Mouse (Mus musculus) limb, embryonic 15.5 days (tissue): ENCODE data around the gene Asb18. TPM values are rescaled to one million over a fixed set of nuclear protein-coding genes. Genes with fewer than 3 reads are reported as not detected.

Experiments
- ATAC-seq: fragments of 200-750 bp; cut with Nextera tagmentation; 2 replicates; pipeline ENCODE4 v1.8.0; 2017; ENCODE audit warnings: low read depth, moderate TSS enrichment; ENCODE audit not compliant: insufficient number of reproducible peaks, low FRiP score, low TSS enrichment
- H3K27ac ChIP-seq: fragments of 300-500 bp; sonication (generic); 2 replicates; pipeline ENCODE4 v1.5.1; 2015; ENCODE audit warnings: moderate library complexity, mild to moderate bottlenecking, inconsistent platforms
- H3K27me3 ChIP-seq: fragments of 300-500 bp; sonication (generic); 2 replicates; pipeline ENCODE4 v1.6.1; 2015; ENCODE audit warnings: inconsistent platforms
- H3K36me3 ChIP-seq: fragments of 300-500 bp; sonication (generic); 2 replicates; pipeline ENCODE4 v1.6.1; 2015; ENCODE audit warnings: inconsistent platforms
- H3K4me1 ChIP-seq: fragments of 300-500 bp; sonication (generic); 2 replicates; pipeline ENCODE4 v1.6.1; 2015; ENCODE audit warnings: inconsistent platforms
- H3K4me2 ChIP-seq: fragments of 300-500 bp; sonication (generic); 2 replicates; pipeline ENCODE4 v1.6.1; 2015; ENCODE audit warnings: mild to moderate bottlenecking, inconsistent platforms
- H3K4me3 ChIP-seq: fragments of 300-500 bp; sonication (generic); 2 replicates; pipeline ENCODE4 v1.5.1; 2015; ENCODE audit warnings: mild to moderate bottlenecking, inconsistent platforms
- H3K9ac ChIP-seq: fragments of 300-500 bp; sonication (generic); 2 replicates; pipeline ENCODE4 v1.6.1; 2015; ENCODE audit warnings: inconsistent platforms
- H3K9me3 ChIP-seq: fragments of 300-500 bp; sonication (generic); 2 replicates; pipeline ENCODE4 v1.6.1; 2016; ENCODE audit warnings: inconsistent platforms
- whole genome bisulfite sequencing: fragments of 180-500 bp; shearing (Covaris S2); methylation state at CpG from one replicate; pipeline ENCODE4 v1.1.7; 2015; 5-methylcytosine and 5-hydroxymethylcytosine counted together
- polyA plus RNA-seq: library from polyadenylated mRNA; unstranded; fragments of >200 nt; fragmentation: Nextera tagmentation; extraction: Ambion mirVana; gene quantifications from 2 replicates; pipeline ENCODE4 v1.2.1, GENCODE M21; 2015

Asb18 gene
- polyA plus RNA-seq, 1 experiment from 2014 or later = 0.12 TPM

DNA sequence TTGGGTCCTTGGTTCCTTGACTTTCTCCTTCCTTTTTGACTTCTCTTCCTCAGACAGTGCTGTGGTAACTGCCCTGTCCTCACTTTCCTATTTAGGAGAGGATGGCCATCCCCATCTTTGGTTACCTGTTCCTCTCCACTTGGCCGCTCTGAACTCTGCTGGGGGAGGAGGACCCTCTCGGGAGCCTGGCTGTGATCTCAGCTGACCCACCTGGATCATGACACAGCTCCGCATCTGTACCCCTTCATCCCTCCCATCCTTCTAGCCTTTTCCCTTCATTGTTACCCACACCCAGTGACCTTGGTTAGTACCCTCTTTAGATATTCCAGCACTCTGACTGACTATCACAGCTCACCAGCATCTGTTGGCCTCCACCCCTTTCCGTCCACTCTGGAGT is 44.8 kb downstream of the Asb18 start:
- Histone ChIP-seq H3K27ac (no peak overlapping the region), H3K36me3 (no peaks in the 10 kb centered on the region), H3K4me3 (no peak overlapping the region), H3K9ac (no peak overlapping the region), H3K4me2 (no peak overlapping the region), H3K27me3 (peaks cover 67% of the 10 kb centered on the region), H3K4me1 (peaks cover 9% of the 10 kb centered on the region), H3K9me3 (no peaks in the 10 kb centered on the region)
- no peak for ATAC-seq
- 84% methylated on average over 4 of the region's 4 CpGs for WGBS

DNA sequence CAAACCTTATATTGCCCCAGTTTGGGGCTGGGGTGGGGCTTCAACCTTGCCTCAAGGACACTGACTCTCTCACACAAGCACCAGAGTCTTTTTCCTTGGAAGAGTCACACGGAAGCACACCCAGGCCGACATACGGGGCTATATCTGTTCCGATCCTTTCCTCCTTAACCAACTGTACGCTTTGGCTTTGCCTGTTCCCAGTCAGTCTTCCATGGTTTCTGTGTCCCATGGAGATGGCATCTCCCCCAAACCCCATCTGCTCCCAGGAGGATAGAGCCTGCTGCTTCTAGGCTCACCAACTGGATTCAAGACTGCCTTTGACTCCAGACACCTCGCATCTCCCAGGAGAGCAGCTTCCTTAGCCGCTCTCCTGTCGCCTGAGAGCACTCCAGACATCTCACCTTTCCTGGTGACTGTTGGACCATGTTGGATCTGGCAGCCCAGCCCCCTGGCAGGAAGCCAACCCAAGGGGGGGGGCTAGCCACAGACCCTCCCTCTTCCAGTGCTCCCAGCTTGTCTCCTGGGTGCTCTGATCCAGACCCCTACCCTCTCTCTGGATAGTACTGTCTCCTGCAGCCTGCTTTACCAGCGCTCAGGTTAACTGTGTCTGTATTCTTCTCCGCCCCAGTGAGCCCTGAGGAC is 45.3 kb downstream of the Asb18 start:
- Histone ChIP-seq H3K9me3 (no peaks in the 10 kb centered on the region), H3K9ac (no peak overlapping the region), H3K27ac (no peak overlapping the region), H3K27me3 (peaks cover 73% of the 10 kb centered on the region), H3K4me1 (peaks cover 9% of the 10 kb centered on the region), H3K36me3 (no peaks in the 10 kb centered on the region), H3K4me2 (peak overlapping the region; percentile 97; the same call in 1 of the 2 replicates), H3K4me3 (peak overlapping the region; percentile 59; the same call in 1 of the 2 replicates)
- WGBS = 50% methylated on average over 10 of the region's 10 CpGs
- ATAC-seq = no peak

DNA sequence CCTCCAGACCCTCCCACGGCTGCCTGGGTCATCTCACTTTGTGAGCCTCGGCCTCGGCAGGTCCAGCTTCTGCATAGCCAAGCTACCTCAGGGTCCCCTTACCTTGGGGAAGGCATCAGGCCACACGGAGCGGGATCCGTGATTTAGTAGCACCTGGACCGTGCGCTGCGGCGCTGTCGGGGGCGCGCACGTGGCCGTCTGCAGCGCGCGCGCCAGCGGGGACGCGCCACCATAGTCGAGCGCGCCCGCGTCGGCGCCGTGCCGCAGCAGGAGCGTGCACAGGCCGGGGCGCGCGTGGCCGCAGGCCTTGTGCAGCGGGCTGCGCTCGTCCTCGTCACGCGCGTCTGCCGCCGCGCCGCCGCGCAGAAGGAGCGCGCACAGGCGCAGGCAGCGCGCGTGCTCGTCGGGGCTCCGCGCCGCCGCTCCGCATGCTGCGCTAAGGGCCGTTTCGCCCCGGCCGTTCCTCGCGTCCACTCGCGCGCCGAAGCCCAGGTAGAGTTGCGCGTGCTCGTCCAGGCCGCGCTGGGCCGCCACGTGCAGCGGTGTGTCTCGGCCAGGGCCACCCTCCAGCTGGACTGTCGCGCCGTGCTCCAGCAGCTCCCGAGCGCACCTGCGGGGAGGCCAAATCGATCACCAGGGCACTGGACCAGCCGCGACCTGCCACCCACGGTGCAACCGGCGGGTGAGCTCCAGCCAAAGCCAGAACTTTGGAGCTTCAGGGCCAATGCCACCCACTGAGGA is 46.2 kb downstream of the Asb18 start:
- Histone ChIP-seq H3K27ac (no peak overlapping the region), H3K9ac (peak overlapping the region; percentile 33), H3K9me3 (no peaks in the 10 kb centered on the region), H3K36me3 (no peaks in the 10 kb centered on the region), H3K4me3 (peak overlapping the region; percentile 59), H3K4me1 (peaks cover 9% of the 10 kb centered on the region), H3K4me2 (peak overlapping the region; percentile 97), H3K27me3 (peaks cover 77% of the 10 kb centered on the region)
- under 1% methylated on average over 64 of the region's 95 CpGs for WGBS
- no peak for ATAC-seq

DNA sequence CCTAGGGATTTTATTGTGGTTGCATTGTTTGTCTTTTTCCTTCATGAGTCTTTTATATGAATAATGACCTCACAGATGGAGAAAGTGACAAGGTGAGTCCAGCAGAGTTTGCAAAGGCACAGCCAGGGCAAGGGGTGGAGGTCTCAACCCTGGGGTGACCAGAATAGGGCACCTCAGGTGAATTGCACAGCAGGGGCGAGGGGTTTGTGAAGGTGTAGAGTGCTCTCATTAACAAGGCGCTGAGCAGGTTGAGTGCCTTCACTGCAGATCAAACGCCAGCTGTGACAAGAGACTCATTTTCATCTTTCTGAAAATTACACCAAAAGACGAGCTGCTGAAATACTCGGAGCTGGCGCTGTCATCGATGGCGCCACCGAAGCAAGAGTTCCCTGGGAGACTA is 46.9 kb downstream of the Asb18 start:
- H3K9ac ChIP-seq = no peak overlapping the region
- no peak for ATAC-seq
- H3K27ac ChIP-seq = no peak overlapping the region
- peak overlapping the region; percentile 97 for H3K4me2 ChIP-seq
- WGBS = 13% methylated on average over 9 of the region's 9 CpGs
- H3K4me3 ChIP-seq = peak overlapping the region; percentile 59
- H3K4me1 ChIP-seq = peaks cover 9% of the 10 kb centered on the region
- no peaks in the 10 kb centered on the region for H3K36me3 ChIP-seq
- no peaks in the 10 kb centered on the region for H3K9me3 ChIP-seq
- H3K27me3 ChIP-seq = peaks cover 82% of the 10 kb centered on the region

DNA sequence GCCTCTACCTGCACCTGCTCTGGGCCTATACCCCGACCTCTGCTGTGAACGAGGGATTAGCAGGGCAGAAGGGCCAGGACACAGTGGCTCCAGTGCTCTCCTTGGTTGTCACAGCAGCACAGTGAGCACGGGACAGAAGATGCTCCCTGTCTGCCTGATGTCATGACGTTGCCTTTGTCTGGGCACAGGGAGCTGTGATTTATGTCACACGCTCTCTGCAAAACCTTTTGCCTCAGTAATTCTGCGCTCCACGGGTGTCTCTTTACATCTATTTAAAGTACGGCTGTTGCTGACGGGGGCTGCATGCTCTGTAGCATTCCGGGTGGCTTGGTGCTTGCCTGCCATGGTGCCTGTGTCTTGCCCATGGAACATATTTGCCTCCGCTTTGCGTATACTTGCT is 50.0 kb downstream of the Asb18 start:
- Histone ChIP-seq H3K27me3 (peaks cover 70% of the 10 kb centered on the region), H3K4me2 (no peak overlapping the region), H3K4me1 (peaks cover 9% of the 10 kb centered on the region), H3K36me3 (no peaks in the 10 kb centered on the region), H3K4me3 (no peak overlapping the region), H3K9me3 (no peaks in the 10 kb centered on the region), H3K27ac (no peak overlapping the region), H3K9ac (no peak overlapping the region)
- 75% methylated on average over 12 of the region's 12 CpGs for WGBS
- no peak for ATAC-seq

DNA sequence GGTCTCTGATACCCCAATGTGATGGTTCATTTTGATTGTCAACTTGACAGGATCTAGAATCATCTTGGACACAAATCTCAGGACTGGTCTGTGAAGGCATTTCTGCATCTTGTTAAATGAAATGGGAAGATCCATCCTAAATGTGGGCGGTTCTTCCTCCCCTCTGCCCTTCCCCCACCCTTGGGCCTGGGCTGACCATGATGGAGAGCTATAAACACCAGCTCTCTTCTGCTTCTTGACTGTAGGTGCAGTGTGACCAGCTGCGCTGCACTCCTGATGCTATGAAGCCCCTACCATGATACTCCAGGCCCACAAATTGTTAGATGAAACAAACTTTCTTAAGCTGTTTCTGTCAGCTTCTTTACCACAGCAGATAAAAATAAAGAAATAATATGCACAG is 51.2 kb downstream of the Asb18 start:
- peaks cover 60% of the 10 kb centered on the region for H3K27me3 ChIP-seq
- no peak overlapping the region for H3K9ac ChIP-seq
- peaks cover 4% of the 10 kb centered on the region for H3K4me1 ChIP-seq
- no peaks in the 10 kb centered on the region for H3K36me3 ChIP-seq
- no peaks in the 10 kb centered on the region for H3K9me3 ChIP-seq
- H3K27ac ChIP-seq = no peak overlapping the region
- no peak for ATAC-seq
- H3K4me3 ChIP-seq = no peak overlapping the region
- 83% methylated on average over 2 of the region's 2 CpGs for WGBS
- no peak overlapping the region for H3K4me2 ChIP-seq

DNA sequence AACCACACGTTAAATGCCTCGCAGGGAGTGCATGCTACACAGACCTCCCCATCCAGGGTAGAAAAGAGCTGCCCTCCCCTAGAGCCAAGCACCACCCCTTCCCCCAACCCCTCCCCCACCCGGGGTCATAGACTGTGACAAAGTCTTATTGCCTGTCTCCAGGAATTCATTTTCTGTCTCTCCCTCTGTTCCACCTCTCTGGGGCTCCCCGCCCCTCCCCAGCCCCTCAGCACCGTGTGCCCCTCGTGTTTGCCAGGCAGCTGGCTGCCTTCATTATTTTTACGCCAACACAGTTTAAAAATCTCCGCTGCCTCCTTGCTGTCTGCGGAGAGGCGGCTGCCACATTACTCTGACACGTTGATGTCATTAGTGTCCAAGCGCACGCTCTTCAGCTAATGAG is 52.4 kb downstream of the Asb18 start:
- H3K9ac ChIP-seq = no peak overlapping the region
- no peak overlapping the region for H3K4me3 ChIP-seq
- no peak overlapping the region for H3K27ac ChIP-seq
- no peaks in the 10 kb centered on the region for H3K36me3 ChIP-seq
- ATAC-seq = no peak
- WGBS = 14% methylated on average over 13 of the region's 13 CpGs
- no peak overlapping the region for H3K4me2 ChIP-seq
- H3K9me3 ChIP-seq = no peaks in the 10 kb centered on the region
- H3K27me3 ChIP-seq = peaks cover 48% of the 10 kb centered on the region
- no peaks in the 10 kb centered on the region for H3K4me1 ChIP-seq

DNA sequence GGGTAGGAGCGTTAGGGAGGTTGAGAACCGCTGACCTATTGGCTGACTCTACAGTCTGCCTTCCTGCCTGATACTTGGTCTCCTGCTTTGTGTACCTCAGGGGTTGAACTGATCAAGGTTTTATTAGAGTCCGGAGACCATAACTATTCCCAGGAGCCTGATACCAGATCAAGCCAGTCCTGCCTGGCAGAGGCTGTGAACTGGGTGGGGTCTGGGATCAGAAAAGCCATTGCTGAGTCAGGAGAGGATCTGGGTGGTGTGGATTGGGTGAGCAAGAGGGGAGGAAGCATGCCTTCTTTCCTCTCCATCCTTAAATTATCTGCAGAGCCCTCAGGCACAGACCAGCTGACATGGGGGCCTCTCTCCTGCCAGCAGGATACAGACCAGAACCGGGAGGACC is 55.1 kb downstream of the Asb18 start:
- Histone ChIP-seq H3K4me3 (no peak overlapping the region), H3K4me1 (no peaks in the 10 kb centered on the region), H3K36me3 (no peaks in the 10 kb centered on the region), H3K9me3 (no peaks in the 10 kb centered on the region), H3K9ac (no peak overlapping the region), H3K27ac (no peak overlapping the region), H3K27me3 (peaks cover 37% of the 10 kb centered on the region; the same call in 1 of the 2 replicates), H3K4me2 (no peak overlapping the region)
- WGBS = 63% methylated on average over 4 of the region's 4 CpGs
- no peak for ATAC-seq

DNA sequence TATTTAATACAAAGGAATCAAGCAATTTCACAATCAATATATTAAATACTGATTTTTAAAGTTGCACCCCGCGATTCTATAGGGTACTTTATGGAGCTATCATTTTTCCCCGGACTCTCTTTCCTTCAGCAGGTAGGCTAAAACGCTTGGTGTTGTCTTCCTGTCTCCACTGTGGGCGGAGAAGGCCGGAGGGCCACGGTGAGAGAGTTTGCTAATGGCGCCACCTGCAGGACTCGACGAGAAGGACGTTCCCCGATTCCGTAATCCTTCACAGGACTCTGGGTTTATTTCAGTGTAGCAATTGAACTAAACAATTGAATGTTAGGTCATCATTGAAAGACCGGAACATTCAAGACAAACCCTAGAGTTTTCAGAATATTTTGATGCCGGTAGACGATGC is 71.3 kb downstream of the Asb18 start:
- ATAC-seq = no peak
- Histone ChIP-seq H3K36me3 (no peaks in the 10 kb centered on the region), H3K4me2 (no peak overlapping the region), H3K27me3 (peaks cover 74% of the 10 kb centered on the region), H3K9me3 (no peaks in the 10 kb centered on the region), H3K27ac (no peak overlapping the region), H3K4me3 (no peak overlapping the region), H3K4me1 (peaks cover 14% of the 10 kb centered on the region), H3K9ac (no peak overlapping the region)
- WGBS = 4% methylated on average over 16 of the region's 16 CpGs

DNA sequence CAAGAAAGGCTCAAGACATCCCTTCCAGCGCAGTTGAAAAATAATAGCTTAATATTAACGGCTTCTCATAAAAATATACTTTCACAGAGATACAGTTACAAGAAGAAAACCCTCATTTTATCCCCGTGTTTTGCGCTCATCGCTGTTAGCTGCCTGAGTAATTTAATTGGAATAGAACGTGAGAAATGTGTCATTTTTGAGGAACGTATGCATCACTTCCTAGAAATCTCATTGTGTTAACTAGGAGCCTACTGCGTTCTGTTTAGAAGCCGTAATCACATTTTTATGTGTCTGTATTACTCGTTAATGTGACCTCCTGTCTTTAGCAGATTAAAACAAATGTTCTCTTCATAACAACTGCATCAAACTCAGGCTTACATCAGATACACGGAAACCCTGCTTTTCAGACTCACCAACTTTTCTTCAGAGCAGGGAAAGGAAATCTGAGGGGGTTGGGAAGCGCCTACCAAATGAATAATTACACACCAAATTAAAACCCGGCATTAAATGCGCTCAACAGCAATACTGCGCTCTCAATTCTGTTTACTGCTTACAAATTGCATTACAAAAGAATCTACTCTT is 72.0 kb downstream of the Asb18 start:
- no peaks in the 10 kb centered on the region for H3K9me3 ChIP-seq
- peak overlapping the region; percentile 42; the same call in 1 of the 2 replicates for H3K4me2 ChIP-seq
- H3K9ac ChIP-seq = no peak overlapping the region
- H3K36me3 ChIP-seq = no peaks in the 10 kb centered on the region
- H3K4me3 ChIP-seq = peak overlapping the region; percentile 24; the same call in 1 of the 2 replicates
- peaks cover 81% of the 10 kb centered on the region for H3K27me3 ChIP-seq
- 4% methylated on average over 15 of the region's 15 CpGs for WGBS
- no peak for ATAC-seq
- no peak overlapping the region for H3K27ac ChIP-seq
- peaks cover 14% of the 10 kb centered on the region for H3K4me1 ChIP-seq

DNA sequence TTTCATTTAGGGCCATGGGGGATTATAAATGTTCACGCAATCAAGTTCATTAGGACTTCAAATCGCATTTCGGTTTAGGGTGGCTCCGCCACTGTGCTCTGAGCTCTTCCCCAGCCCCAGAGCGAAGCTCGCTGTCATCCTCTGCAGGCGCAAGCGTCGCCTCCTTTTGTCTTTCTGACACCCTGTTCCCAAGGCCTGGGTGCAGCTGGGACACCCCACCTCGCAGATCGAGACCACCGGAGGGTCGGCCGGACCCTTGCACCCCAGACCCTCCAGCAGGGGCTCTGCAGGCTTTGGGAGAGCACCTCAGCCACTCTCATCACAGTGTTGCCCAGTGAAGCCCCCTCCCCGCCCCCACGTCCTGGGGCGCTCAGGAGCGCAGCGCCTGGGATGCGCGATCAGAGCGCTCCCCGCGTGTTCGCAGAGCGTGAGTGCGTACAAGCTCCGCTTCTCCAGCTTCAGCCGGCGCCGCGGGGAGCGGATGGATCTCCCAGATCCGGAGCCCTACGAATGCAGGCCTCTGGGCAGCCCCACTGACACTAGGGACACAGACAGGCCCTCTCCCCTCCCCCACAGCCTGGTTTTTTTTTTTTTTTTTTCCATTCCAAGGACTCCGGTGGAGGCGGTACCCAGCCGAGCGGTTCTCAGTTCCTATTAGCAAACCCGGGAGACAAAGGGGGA is 72.6 kb downstream of the Asb18 start:
- Histone ChIP-seq H3K9ac (no peak overlapping the region), H3K27me3 (peaks cover 88% of the 10 kb centered on the region), H3K27ac (no peak overlapping the region), H3K4me2 (peak overlapping the region; percentile 42), H3K4me3 (peak overlapping the region; percentile 24), H3K9me3 (no peaks in the 10 kb centered on the region), H3K4me1 (peaks cover 14% of the 10 kb centered on the region), H3K36me3 (no peaks in the 10 kb centered on the region)
- ATAC-seq = no peak
- whole genome bisulfite sequencing = 1% methylated on average over 40 of the region's 40 CpGs
